Mouse (Mus musculus) ovary, postnatal 10 days (tissue): ENCODE data around the gene Zfp60.

Experiments used
- DNase-seq: peaks from one replicate; pipeline ENCODE4 v3.0.0; 2022; ENCODE audit warnings: low spot score

The Zfp60 gene

GRCm38 (mm10) chr7:27731281-27731883 lies at the start of gene Zfp60:
Gene Zfp60 (plus strand): TSS chr7:27731389.
- DNase-seq, result peak; percentile 74

GRCm38 (mm10) chr7:27683218-27683617 lies 48.0 kb upstream of the Zfp60 start:
- no peak for DNase-seq

GRCm38 (mm10) chr7:27685220-27685619 lies 46.0 kb upstream of the Zfp60 start:
- DNase-seq, result no peak

- DNase-seq, result no peak
Measured at GRCm38 (mm10) chr7:27685681-27686080, 45.5 kb upstream of the Zfp60 start.

- DNase-seq, result no peak
Measured at GRCm38 (mm10) chr7:27687043-27687442, 44.1 kb upstream of the Zfp60 start.

- DNase-seq, result no peak
Measured at GRCm38 (mm10) chr7:27687836-27688235, 43.4 kb upstream of the Zfp60 start.

GRCm38 (mm10) chr7:27688246-27688788 lies 42.9 kb upstream of the Zfp60 start:
- DNase-seq, result no peak

GRCm38 (mm10) chr7:27688815-27689612 lies 42.2 kb upstream of the Zfp60 start, which contains the start of gene Zfp607b:
Gene Zfp607b (plus strand): TSS chr7:27689340.
- peak; percentile 56 for DNase-seq

GRCm38 (mm10) chr7:27691076-27691475 lies 40.1 kb upstream of the Zfp60 start:
- DNase-seq, result no peak

- no peak for DNase-seq
Measured at GRCm38 (mm10) chr7:27696711-27697110, 34.5 kb upstream of the Zfp60 start.

- no peak for DNase-seq
Measured at GRCm38 (mm10) chr7:27710402-27710801, 20.8 kb upstream of the Zfp60 start.

GRCm38 (mm10) chr7:27721951-27722350 lies 9.2 kb upstream of the Zfp60 start:
- DNase-seq, result no peak

- no peak for DNase-seq
Measured at GRCm38 (mm10) chr7:27725566-27726538, 5.3 kb upstream of the Zfp60 start.

- DNase-seq, result no peak
Measured at GRCm38 (mm10) chr7:27727471-27727870, 3.7 kb upstream of the Zfp60 start.

GRCm38 (mm10) chr7:27731946-27732345 lies 757 bp downstream of the Zfp60 start:
- DNase-seq, result no peak

- no peak for DNase-seq
Measured at GRCm38 (mm10) chr7:27732508-27732907, 1.3 kb downstream of the Zfp60 start.

GRCm38 (mm10) chr7:27735457-27735856 lies 4.3 kb downstream of the Zfp60 start:
- no peak for DNase-seq

GRCm38 (mm10) chr7:27756351-27757047 lies 25.3 kb downstream of the Zfp60 start:
- DNase-seq, result no peak

- DNase-seq, result no peak
Measured at GRCm38 (mm10) chr7:27757048-27757375, 25.8 kb downstream of the Zfp60 start.

- DNase-seq, result no peak
Measured at GRCm38 (mm10) chr7:27765176-27765886, 34.1 kb downstream of the Zfp60 start.

- DNase-seq, result no peak
Measured at GRCm38 (mm10) chr7:27789306-27789705, 58.1 kb downstream of the Zfp60 start.
